Mouse (Mus musculus): ENCODE measurements around the gene Spata13. TPM values are rescaled to one million over a fixed set of nuclear protein-coding genes. Genes with fewer than 3 reads are reported as not detected.

The Spata13 gene
- polyA plus RNA-seq, 1 experiment from 2014 or later: 16.8 TPM

GRCm38 (mm10) chr14:60643098-60643870 is 9.5 kb downstream of the Spata13 start:
- no peak overlapping the region for H3K9ac ChIP-seq (ENCODE audit: low read depth, low read length)
- no peak overlapping the region for H3K4me2 ChIP-seq
- no peaks in the 10 kb centered on the region for H3K27me3 ChIP-seq (ENCODE audit: control insufficient read depth, insufficient read depth, low read length)
- WGBS (ENCODE audit: insufficient replicate concordance): 90% methylated on average over 14 of the region's 14 CpGs
- H3K4me1 ChIP-seq (ENCODE audit: control insufficient read depth, insufficient read depth, low read length): peaks cover 10% of the 10 kb centered on the region
- no peak overlapping the region for H3K27ac ChIP-seq (ENCODE audit: low read depth, low read length)
- no peaks in the 10 kb centered on the region; the same call in 1 of the 2 replicates for H3K9me3 ChIP-seq (replicated peaks; ENCODE audit: control insufficient read depth, low read length)
- H3K36me3 ChIP-seq (ENCODE audit: control insufficient read depth, insufficient read depth, low read length): no peaks in the 10 kb centered on the region
- H3K4me3 ChIP-seq (ENCODE audit: low read depth, low read length): no peak overlapping the region
- no peak for ATAC-seq (replicated peaks; ENCODE audit: insufficient number of reproducible peaks, low FRiP score, low TSS enrichment)

GRCm38 (mm10) chr14:60646373-60646772 is 12.6 kb downstream of the Spata13 start:
- Histone ChIP-seq H3K27ac (ENCODE audit: low read depth, low read length) (no peak overlapping the region), H3K4me1 (ENCODE audit: control insufficient read depth, insufficient read depth, low read length) (peaks cover 6% of the 10 kb centered on the region; the same call in 1 of the 2 replicates), H3K4me2 (no peak overlapping the region), H3K9ac (ENCODE audit: low read depth, low read length) (no peak overlapping the region), H3K4me3 (ENCODE audit: low read depth, low read length) (no peak overlapping the region), H3K9me3 (replicated peaks; ENCODE audit: control insufficient read depth, low read length) (no peaks in the 10 kb centered on the region; the same call in 1 of the 2 replicates), H3K27me3 (ENCODE audit: control insufficient read depth, insufficient read depth, low read length) (no peaks in the 10 kb centered on the region), H3K36me3 (ENCODE audit: control insufficient read depth, insufficient read depth, low read length) (no peaks in the 10 kb centered on the region)
- WGBS (ENCODE audit: insufficient replicate concordance): 62% methylated on average over 5 of the region's 5 CpGs
- ATAC-seq (replicated peaks; ENCODE audit: insufficient number of reproducible peaks, low FRiP score, low TSS enrichment): no peak

GRCm38 (mm10) chr14:60647885-60648284 is 14.1 kb downstream of the Spata13 start:
- ATAC-seq (replicated peaks; ENCODE audit: insufficient number of reproducible peaks, low FRiP score, low TSS enrichment): no peak
- peaks cover 4% of the 10 kb centered on the region; the same call in 1 of the 2 replicates for H3K4me1 ChIP-seq (ENCODE audit: control insufficient read depth, insufficient read depth, low read length)
- H3K4me2 ChIP-seq: no peak overlapping the region
- no peak overlapping the region for H3K27ac ChIP-seq (ENCODE audit: low read depth, low read length)
- whole genome bisulfite sequencing (ENCODE audit: insufficient replicate concordance): 86% methylated on average over 7 of the region's 7 CpGs
- no peak overlapping the region for H3K9ac ChIP-seq (ENCODE audit: low read depth, low read length)
- H3K36me3 ChIP-seq (ENCODE audit: control insufficient read depth, insufficient read depth, low read length): no peaks in the 10 kb centered on the region
- H3K4me3 ChIP-seq (ENCODE audit: low read depth, low read length): no peak overlapping the region
- no peaks in the 10 kb centered on the region; the same call in 1 of the 2 replicates for H3K9me3 ChIP-seq (replicated peaks; ENCODE audit: control insufficient read depth, low read length)
- H3K27me3 ChIP-seq (ENCODE audit: control insufficient read depth, insufficient read depth, low read length): no peaks in the 10 kb centered on the region

GRCm38 (mm10) chr14:60648956-60649355 is 15.2 kb downstream of the Spata13 start:
- no peaks in the 10 kb centered on the region for H3K27me3 ChIP-seq (ENCODE audit: control insufficient read depth, insufficient read depth, low read length)
- no peak overlapping the region for H3K4me2 ChIP-seq
- no peaks in the 10 kb centered on the region for H3K36me3 ChIP-seq (ENCODE audit: control insufficient read depth, insufficient read depth, low read length)
- 81% methylated on average over 1 of the region's 1 CpGs for WGBS (ENCODE audit: insufficient replicate concordance)
- no peak overlapping the region for H3K27ac ChIP-seq (ENCODE audit: low read depth, low read length)
- no peak overlapping the region for H3K9ac ChIP-seq (ENCODE audit: low read depth, low read length)
- H3K9me3 ChIP-seq (replicated peaks; ENCODE audit: control insufficient read depth, low read length): no peaks in the 10 kb centered on the region; the same call in 1 of the 2 replicates
- peaks cover 4% of the 10 kb centered on the region; the same call in 1 of the 2 replicates for H3K4me1 ChIP-seq (ENCODE audit: control insufficient read depth, insufficient read depth, low read length)
- ATAC-seq (replicated peaks; ENCODE audit: insufficient number of reproducible peaks, low FRiP score, low TSS enrichment): no peak
- no peak overlapping the region for H3K4me3 ChIP-seq (ENCODE audit: low read depth, low read length)

- 76% methylated on average over 4 of the region's 4 CpGs for WGBS (ENCODE audit: insufficient replicate concordance)
Measured at GRCm38 (mm10) chr14:60653184-60653583, 19.4 kb downstream of the Spata13 start.

GRCm38 (mm10) chr14:60653977-60654376 is 20.2 kb downstream of the Spata13 start:
- WGBS (ENCODE audit: insufficient replicate concordance): 41% methylated on average over 5 of the region's 5 CpGs
- H3K27ac ChIP-seq (ENCODE audit: low read depth, low read length): no peak overlapping the region; the same call in 1 of the 2 replicates
- H3K4me3 ChIP-seq (ENCODE audit: low read depth, low read length): no peak overlapping the region
- H3K36me3 ChIP-seq (ENCODE audit: control insufficient read depth, insufficient read depth, low read length): no peaks in the 10 kb centered on the region
- peaks cover 7% of the 10 kb centered on the region; the same call in 1 of the 2 replicates for H3K4me1 ChIP-seq (ENCODE audit: control insufficient read depth, insufficient read depth, low read length)
- peak; percentile 92 for ATAC-seq (replicated peaks; ENCODE audit: insufficient number of reproducible peaks, low FRiP score, low TSS enrichment)
- no peak overlapping the region for H3K9ac ChIP-seq (ENCODE audit: low read depth, low read length)
- no peak overlapping the region for H3K4me2 ChIP-seq
- no peaks in the 10 kb centered on the region for H3K27me3 ChIP-seq (ENCODE audit: control insufficient read depth, insufficient read depth, low read length)
- H3K9me3 ChIP-seq (replicated peaks; ENCODE audit: control insufficient read depth, low read length): no peaks in the 10 kb centered on the region

More at GRCm38 (mm10) chr14:60653184-60653583, 19.4 kb downstream of the Spata13 start:
- Histone ChIP-seq H3K4me1 (ENCODE audit: control insufficient read depth, insufficient read depth, low read length) (peaks cover 7% of the 10 kb centered on the region; the same call in 1 of the 2 replicates), H3K4me2 (no peak overlapping the region), H3K9ac (ENCODE audit: low read depth, low read length) (no peak overlapping the region), H3K36me3 (ENCODE audit: control insufficient read depth, insufficient read depth, low read length) (no peaks in the 10 kb centered on the region), H3K27me3 (ENCODE audit: control insufficient read depth, insufficient read depth, low read length) (no peaks in the 10 kb centered on the region), H3K9me3 (replicated peaks; ENCODE audit: control insufficient read depth, low read length) (no peaks in the 10 kb centered on the region), H3K4me3 (ENCODE audit: low read depth, low read length) (no peak overlapping the region), H3K27ac (ENCODE audit: low read depth, low read length) (no peak overlapping the region)
- ATAC-seq (replicated peaks; ENCODE audit: insufficient number of reproducible peaks, low FRiP score, low TSS enrichment): no peak

GRCm38 (mm10) chr14:60654708-60655107 is 20.9 kb downstream of the Spata13 start:
- Histone ChIP-seq H3K4me1 (ENCODE audit: control insufficient read depth, insufficient read depth, low read length) (peaks cover 7% of the 10 kb centered on the region; the same call in 1 of the 2 replicates), H3K27ac (ENCODE audit: low read depth, low read length) (no peak overlapping the region), H3K9ac (ENCODE audit: low read depth, low read length) (no peak overlapping the region), H3K4me2 (no peak overlapping the region), H3K4me3 (ENCODE audit: low read depth, low read length) (no peak overlapping the region), H3K9me3 (replicated peaks; ENCODE audit: control insufficient read depth, low read length) (no peaks in the 10 kb centered on the region), H3K27me3 (ENCODE audit: control insufficient read depth, insufficient read depth, low read length) (no peaks in the 10 kb centered on the region), H3K36me3 (ENCODE audit: control insufficient read depth, insufficient read depth, low read length) (no peaks in the 10 kb centered on the region)
- no peak for ATAC-seq (replicated peaks; ENCODE audit: insufficient number of reproducible peaks, low FRiP score, low TSS enrichment)
- WGBS (ENCODE audit: insufficient replicate concordance): 82% methylated on average over 11 of the region's 11 CpGs

GRCm38 (mm10) chr14:60655941-60656700 is 22.3 kb downstream of the Spata13 start:
- H3K4me2 ChIP-seq: no peak overlapping the region
- no peaks in the 10 kb centered on the region for H3K36me3 ChIP-seq (ENCODE audit: control insufficient read depth, insufficient read depth, low read length)
- peaks cover 7% of the 10 kb centered on the region; the same call in 1 of the 2 replicates for H3K4me1 ChIP-seq (ENCODE audit: control insufficient read depth, insufficient read depth, low read length)
- 80% methylated on average over 15 of the region's 15 CpGs for WGBS (ENCODE audit: insufficient replicate concordance)
- H3K9me3 ChIP-seq (replicated peaks; ENCODE audit: control insufficient read depth, low read length): no peaks in the 10 kb centered on the region
- no peak for ATAC-seq (replicated peaks; ENCODE audit: insufficient number of reproducible peaks, low FRiP score, low TSS enrichment)
- no peak overlapping the region for H3K4me3 ChIP-seq (ENCODE audit: low read depth, low read length)
- H3K9ac ChIP-seq (ENCODE audit: low read depth, low read length): no peak overlapping the region
- H3K27ac ChIP-seq (ENCODE audit: low read depth, low read length): no peak overlapping the region
- H3K27me3 ChIP-seq (ENCODE audit: control insufficient read depth, insufficient read depth, low read length): no peaks in the 10 kb centered on the region
